Mouse (Mus musculus): ENCODE measurements around the gene Myo16. TPM values are rescaled to one million over a fixed set of nuclear protein-coding genes. Genes with fewer than 3 reads are reported as not detected.

Gene Myo16
- polyA plus RNA-seq, 1 experiment: not detected

DNA sequence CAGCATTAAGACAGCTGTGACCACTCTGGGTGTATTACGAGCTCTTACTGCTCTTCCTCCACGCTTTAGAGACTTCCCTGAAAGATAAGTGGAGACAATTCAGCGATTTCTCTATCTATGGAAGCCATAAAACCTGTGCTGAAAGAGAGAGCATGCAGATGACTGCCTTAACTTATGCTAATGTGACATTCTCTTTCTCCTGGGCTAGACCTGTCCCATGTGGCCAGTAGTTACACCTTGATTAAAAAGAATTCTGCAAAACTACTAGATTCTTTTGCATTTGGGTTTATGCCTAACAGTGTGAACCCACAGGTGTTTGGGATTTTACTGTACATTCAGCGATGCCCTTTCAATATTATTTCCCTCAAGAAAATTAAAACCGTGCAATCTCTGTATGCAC is 328.4 kb downstream of the Myo16 start:
- TF ChIP-seq CTCF (IDR thresholded peaks at IDR 0.05; ENCODE audit: extremely low read depth, insufficient read length, insufficient replicate concordance, low read depth, low read length) (no peak), POLR2A (IDR thresholded peaks at IDR 0.05; ENCODE audit: low read depth, low read length) (no peak)
- no peaks in the 10 kb centered on the region for H3K27me3 ChIP-seq (ENCODE audit: control insufficient read depth, insufficient read depth, low read length)
- 53% methylated on average over 5 of the region's 5 CpGs for WGBS
- H3K4me3 ChIP-seq (ENCODE audit: low read depth, low read length): no peak overlapping the region
- H3K27ac ChIP-seq (ENCODE audit: insufficient read depth, low read depth, low read length): no peak overlapping the region
- H3K4me1 ChIP-seq (ENCODE audit: control insufficient read depth, insufficient read depth, insufficient read length, low read length): no peaks in the 10 kb centered on the region
- no peaks in the 10 kb centered on the region for H3K36me3 ChIP-seq (ENCODE audit: control insufficient read depth, insufficient read depth, low read length)

DNA sequence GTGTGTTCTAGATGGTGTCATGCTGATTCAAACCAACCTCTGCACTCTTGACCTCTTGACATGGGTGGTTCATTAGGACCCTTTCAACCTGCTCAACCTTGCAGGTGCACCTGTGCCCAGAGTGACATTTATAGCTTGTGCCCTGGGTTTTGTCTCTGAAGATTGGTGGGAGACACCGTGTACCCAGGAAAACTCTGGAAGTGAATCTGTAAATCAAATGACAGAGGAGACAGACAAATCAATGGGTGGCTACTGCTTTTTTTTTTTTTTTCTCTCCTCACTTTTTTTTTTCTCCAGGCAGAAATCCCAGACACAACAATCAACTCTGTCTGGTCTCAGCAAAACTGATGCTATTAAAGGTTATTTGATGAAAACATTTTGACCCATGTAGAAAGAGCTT is 329.2 kb downstream of the Myo16 start:
- H3K27ac ChIP-seq (ENCODE audit: insufficient read depth, low read depth, low read length): no peak overlapping the region
- 39% methylated on average over 1 of the region's 1 CpGs for WGBS
- no peaks in the 10 kb centered on the region for H3K4me1 ChIP-seq (ENCODE audit: control insufficient read depth, insufficient read depth, insufficient read length, low read length)
- TF ChIP-seq CTCF (IDR thresholded peaks at IDR 0.05; ENCODE audit: extremely low read depth, insufficient read length, insufficient replicate concordance, low read depth, low read length): no peak
- no peaks in the 10 kb centered on the region for H3K27me3 ChIP-seq (ENCODE audit: control insufficient read depth, insufficient read depth, low read length)
- H3K4me3 ChIP-seq (ENCODE audit: low read depth, low read length): no peak overlapping the region
- H3K36me3 ChIP-seq (ENCODE audit: control insufficient read depth, insufficient read depth, low read length): no peaks in the 10 kb centered on the region

DNA sequence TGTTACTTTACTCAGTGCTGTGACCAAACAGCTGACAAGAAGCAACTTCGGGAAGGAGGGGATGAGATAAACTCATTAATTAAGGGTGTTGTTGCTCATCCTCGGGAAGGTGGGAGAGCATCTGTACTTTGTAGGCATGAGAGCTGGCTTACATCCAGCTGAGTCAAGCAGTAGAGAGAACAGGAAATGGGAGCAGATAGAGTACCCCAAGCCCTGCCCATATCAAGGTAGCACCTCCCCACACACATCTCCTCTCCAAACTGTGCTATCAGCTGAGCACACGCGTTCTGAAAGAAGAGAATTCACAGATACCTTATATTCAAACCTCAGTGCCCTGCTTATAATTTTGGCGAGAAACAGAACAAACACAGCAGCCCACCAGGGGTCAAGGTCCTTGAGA is 330.1 kb downstream of the Myo16 start:
- no peaks in the 10 kb centered on the region for H3K4me1 ChIP-seq (ENCODE audit: control insufficient read depth, insufficient read depth, insufficient read length, low read length)
- TF ChIP-seq CTCF (IDR thresholded peaks at IDR 0.05; ENCODE audit: extremely low read depth, insufficient read length, insufficient replicate concordance, low read depth, low read length): no peak
- TF ChIP-seq POLR2A (IDR thresholded peaks at IDR 0.05; ENCODE audit: low read depth, low read length): no peak
- H3K4me3 ChIP-seq (ENCODE audit: low read depth, low read length): no peak overlapping the region
- no peaks in the 10 kb centered on the region for H3K36me3 ChIP-seq (ENCODE audit: control insufficient read depth, insufficient read depth, low read length)
- 30% methylated on average over 5 of the region's 5 CpGs for WGBS
- no peaks in the 10 kb centered on the region for H3K27me3 ChIP-seq (ENCODE audit: control insufficient read depth, insufficient read depth, low read length)
- H3K27ac ChIP-seq (ENCODE audit: insufficient read depth, low read depth, low read length): no peak overlapping the region

DNA sequence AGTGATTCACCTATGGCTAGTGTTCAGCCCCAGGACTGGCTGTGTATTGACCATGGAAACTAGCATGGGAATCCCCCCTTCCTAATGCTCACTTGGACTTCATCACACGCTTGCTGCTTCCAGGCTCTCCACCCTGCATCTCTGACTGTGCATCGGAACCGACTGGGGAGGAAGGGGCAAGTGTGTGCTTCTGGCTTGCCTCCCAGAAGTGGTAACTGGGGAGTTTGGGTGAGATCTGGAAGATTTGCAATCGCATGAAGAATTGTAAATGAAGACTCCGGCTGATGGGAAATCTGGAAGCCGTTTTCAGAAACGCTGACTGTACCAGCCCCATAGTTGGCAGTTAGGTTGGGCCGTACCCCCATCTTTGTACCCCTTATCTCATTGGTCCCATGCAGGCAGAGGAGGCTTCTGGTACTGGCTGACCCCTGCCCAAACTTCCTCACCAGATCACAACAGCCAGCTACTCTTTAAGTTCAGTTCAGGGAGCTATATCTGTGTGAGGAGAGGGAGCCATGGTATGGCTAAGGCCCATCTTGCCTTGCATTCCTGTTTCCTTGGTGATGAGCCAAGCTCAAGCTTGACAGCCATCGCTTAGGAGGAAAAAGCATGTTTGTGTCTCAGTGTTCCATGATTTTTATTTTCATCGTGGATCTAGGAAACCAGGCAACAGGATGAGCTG is 336.2 kb downstream of the Myo16 start:
- no peak for TF ChIP-seq POLR2A (IDR thresholded peaks at IDR 0.05; ENCODE audit: low read depth, low read length)
- TF ChIP-seq CTCF (IDR thresholded peaks at IDR 0.05; ENCODE audit: extremely low read depth, insufficient read length, insufficient replicate concordance, low read depth, low read length): no peak
- Histone ChIP-seq H3K36me3 (ENCODE audit: control insufficient read depth, insufficient read depth, low read length) (no peaks in the 10 kb centered on the region), H3K4me3 (ENCODE audit: low read depth, low read length) (no peak overlapping the region), H3K4me1 (ENCODE audit: control insufficient read depth, insufficient read depth, insufficient read length, low read length) (no peaks in the 10 kb centered on the region), H3K27me3 (ENCODE audit: control insufficient read depth, insufficient read depth, low read length) (no peaks in the 10 kb centered on the region), H3K27ac (ENCODE audit: insufficient read depth, low read depth, low read length) (no peak overlapping the region)
- WGBS: 84% methylated on average over 10 of the region's 10 CpGs

DNA sequence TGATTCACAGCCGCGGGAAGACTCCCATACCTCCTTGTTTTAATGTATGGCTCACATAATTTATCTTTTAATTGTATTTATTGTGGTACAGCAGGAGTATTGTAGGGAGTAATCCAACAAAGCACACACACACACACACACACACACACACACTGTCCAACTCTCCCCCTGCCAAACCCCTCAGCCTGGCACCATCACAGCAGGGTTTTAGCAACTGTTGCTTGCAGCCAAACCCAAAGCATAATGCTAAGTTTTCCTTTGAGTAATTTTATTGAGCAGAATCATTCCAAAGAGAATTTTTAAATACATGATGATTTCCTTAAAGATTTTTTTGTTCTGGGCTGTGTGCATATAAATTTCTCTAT is 336.7 kb downstream of the Myo16 start:
- H3K4me3 ChIP-seq (ENCODE audit: low read depth, low read length): no peak overlapping the region
- WGBS: 91% methylated on average over 2 of the region's 2 CpGs
- no peaks in the 10 kb centered on the region for H3K27me3 ChIP-seq (ENCODE audit: control insufficient read depth, insufficient read depth, low read length)
- H3K27ac ChIP-seq (ENCODE audit: insufficient read depth, low read depth, low read length): no peak overlapping the region
- H3K36me3 ChIP-seq (ENCODE audit: control insufficient read depth, insufficient read depth, low read length): no peaks in the 10 kb centered on the region
- TF ChIP-seq POLR2A (IDR thresholded peaks at IDR 0.05; ENCODE audit: low read depth, low read length): no peak
- no peak for TF ChIP-seq CTCF (IDR thresholded peaks at IDR 0.05; ENCODE audit: extremely low read depth, insufficient read length, insufficient replicate concordance, low read depth, low read length)
- no peaks in the 10 kb centered on the region for H3K4me1 ChIP-seq (ENCODE audit: control insufficient read depth, insufficient read depth, insufficient read length, low read length)

DNA sequence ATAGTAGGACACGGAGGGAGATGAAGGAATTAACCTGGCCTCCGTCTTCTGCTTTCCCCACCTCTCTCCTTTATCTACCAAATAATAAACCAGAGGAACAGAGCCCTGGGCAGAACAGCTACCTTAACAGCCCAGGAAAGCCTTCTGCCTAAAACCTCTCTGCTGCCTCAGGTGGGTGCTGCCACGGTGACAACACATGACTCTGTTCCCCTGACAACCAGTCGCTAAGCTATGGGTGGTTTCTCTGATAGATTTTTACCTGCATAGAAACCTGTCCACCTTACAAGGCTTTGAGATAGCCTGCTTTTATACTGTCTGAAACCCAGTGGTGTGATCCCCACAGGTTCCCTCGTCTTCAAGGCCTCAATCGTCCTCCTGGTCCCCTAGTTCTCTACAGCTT is 337.2 kb downstream of the Myo16 start:
- Histone ChIP-seq H3K36me3 (ENCODE audit: control insufficient read depth, insufficient read depth, low read length) (no peaks in the 10 kb centered on the region), H3K27me3 (ENCODE audit: control insufficient read depth, insufficient read depth, low read length) (no peaks in the 10 kb centered on the region), H3K4me3 (ENCODE audit: low read depth, low read length) (no peak overlapping the region), H3K27ac (ENCODE audit: insufficient read depth, low read depth, low read length) (no peak overlapping the region), H3K4me1 (ENCODE audit: control insufficient read depth, insufficient read depth, insufficient read length, low read length) (no peaks in the 10 kb centered on the region)
- WGBS: 42% methylated on average over 6 of the region's 6 CpGs
- TF ChIP-seq CTCF (IDR thresholded peaks at IDR 0.05; ENCODE audit: extremely low read depth, insufficient read length, insufficient replicate concordance, low read depth, low read length): no peak
- TF ChIP-seq POLR2A (IDR thresholded peaks at IDR 0.05; ENCODE audit: low read depth, low read length): no peak

DNA sequence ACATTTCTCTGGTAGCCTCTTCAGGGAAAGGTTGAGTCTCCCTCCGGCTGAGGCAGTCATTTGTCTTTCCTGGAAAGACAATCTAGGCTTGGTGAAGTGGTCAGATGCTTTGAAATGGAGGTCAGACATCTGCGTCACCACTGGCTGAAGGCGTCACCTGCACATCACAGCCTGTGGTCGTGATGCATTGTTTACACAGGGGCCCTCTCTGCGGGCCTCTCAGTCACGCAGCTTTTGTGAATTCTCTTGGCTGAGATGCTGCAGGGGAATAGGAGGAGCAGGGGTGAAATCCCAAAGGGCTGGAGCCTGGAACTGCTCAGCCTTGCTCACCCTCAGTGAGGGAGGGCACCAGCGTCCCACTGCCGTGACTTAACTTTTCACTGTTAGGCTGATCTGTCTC is 346.1 kb downstream of the Myo16 start:
- H3K27ac ChIP-seq (ENCODE audit: insufficient read depth, low read depth, low read length): no peak overlapping the region
- H3K4me3 ChIP-seq (ENCODE audit: low read depth, low read length): no peak overlapping the region
- TF ChIP-seq CTCF (IDR thresholded peaks at IDR 0.05; ENCODE audit: extremely low read depth, insufficient read length, insufficient replicate concordance, low read depth, low read length) (no peak), POLR2A (IDR thresholded peaks at IDR 0.05; ENCODE audit: low read depth, low read length) (no peak)
- no peaks in the 10 kb centered on the region for H3K4me1 ChIP-seq (ENCODE audit: control insufficient read depth, insufficient read depth, insufficient read length, low read length)
- 26% methylated on average over 8 of the region's 8 CpGs for WGBS
- H3K27me3 ChIP-seq (ENCODE audit: control insufficient read depth, insufficient read depth, low read length): no peaks in the 10 kb centered on the region
- no peaks in the 10 kb centered on the region for H3K36me3 ChIP-seq (ENCODE audit: control insufficient read depth, insufficient read depth, low read length)

All from small intestine, adult 2 months (tissue).